Mouse (Mus musculus) C2C12 (cell line): ENCODE data around the gene Srbd1. TPM values are rescaled to one million over a fixed set of nuclear protein-coding genes. Genes with fewer than 3 reads are reported as not detected.

ENCODE experiments used
- H3K27me3 ChIP-seq: one replicate; pipeline ENCODE4 v1.6.1; 2011; ENCODE audit not compliant: control insufficient read depth, insufficient read depth, insufficient read length
- H3K36me3 ChIP-seq: one replicate; pipeline ENCODE4 v1.6.1; 2011; ENCODE audit not compliant: control insufficient read depth, insufficient read depth
- H3K4me3 ChIP-seq: one replicate; pipeline ENCODE4 v1.5.1; 2011; ENCODE audit warnings: mild to moderate bottlenecking, control low read depth; ENCODE audit not compliant: poor library complexity, insufficient read depth, severe bottlenecking
- H3K79me2 ChIP-seq: one replicate; pipeline ENCODE4 v1.6.1; 2011; ENCODE audit not compliant: control insufficient read depth, insufficient read depth
- H3K79me3 ChIP-seq: one replicate; pipeline ENCODE4 v1.6.1; 2011; ENCODE audit warnings: low read depth, control low read depth
- H3ac ChIP-seq: one replicate; pipeline ENCODE3; 2011; ENCODE audit warnings: low read depth; ENCODE audit not compliant: control insufficient read depth, insufficient read length
- CEBPB ChIP-seq: IDR thresholded peaks from one replicate; pipeline ENCODE4 v1.6.1; 2011; ENCODE audit warnings: low read depth, mild to moderate bottlenecking, control low read depth, moderate library complexity
- CTCF ChIP-seq: IDR thresholded peaks from one replicate; pipeline ENCODE4 v1.5.1; 2011; ENCODE audit not compliant: control insufficient read depth, insufficient read depth, insufficient read length
- FOSL1 ChIP-seq: IDR thresholded peaks from one replicate; pipeline ENCODE4 v1.8.0; 2011; ENCODE audit warnings: mild to moderate bottlenecking, low read length; ENCODE audit not compliant: poor library complexity, insufficient read depth, severe bottlenecking
- MAX ChIP-seq: IDR thresholded peaks from one replicate; pipeline ENCODE4 v1.6.1; 2011; ENCODE audit warnings: mild to moderate bottlenecking, control low read depth
- MYOD1 ChIP-seq: IDR thresholded peaks from one replicate; pipeline ENCODE4 v1.6.1; 2011; ENCODE audit warnings: low read depth; ENCODE audit not compliant: control insufficient read depth, insufficient read length
- MYOG ChIP-seq: IDR thresholded peaks from one replicate; pipeline ENCODE4 v1.6.1; 2011; ENCODE audit not compliant: control insufficient read depth, insufficient read length; ENCODE audit errors: extremely low read depth
- USF1 ChIP-seq: IDR thresholded peaks from one replicate; pipeline ENCODE4 v1.6.1; 2011; ENCODE audit warnings: low read depth, mild to moderate bottlenecking, control low read depth, moderate library complexity
- polyA plus RNA-seq: library from polyadenylated mRNA; unstranded; fragments of >200 nt; fragmentation: generic; extraction: Trizol; gene quantifications from one replicate; pipeline ENCODE4 v1.2.1, GENCODE M21; 2012; ENCODE audit warnings: missing spikeins

The Srbd1 gene
- polyA plus RNA-seq, 1 experiment, result 7.6 TPM

DNA sequence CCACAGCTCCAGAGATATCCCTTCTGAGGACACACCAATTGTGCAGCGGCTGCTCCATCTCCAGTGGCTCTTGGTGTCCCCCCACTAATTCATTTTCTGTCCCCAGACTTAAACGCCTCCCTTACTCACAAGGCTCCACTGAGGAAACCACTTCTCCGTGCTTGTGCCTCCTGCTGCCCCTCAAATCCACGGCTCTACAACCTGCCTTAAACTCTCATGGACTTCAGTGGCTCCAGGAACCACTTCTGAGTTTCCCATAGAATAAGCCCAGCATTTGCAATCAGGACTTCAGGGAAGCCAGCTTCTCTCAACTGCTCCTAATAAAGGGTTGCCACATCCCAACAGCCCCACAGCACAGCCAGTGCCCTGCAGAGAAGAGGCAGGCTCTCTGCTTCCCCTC, 200.2 kb downstream of the Srbd1 start:
- no peaks in the 10 kb centered on the region for H3K27me3 ChIP-seq
- no peak overlapping the region for H3K4me3 ChIP-seq
- no peaks in the 10 kb centered on the region for H3K36me3 ChIP-seq
- H3K79me3 ChIP-seq, result no peaks in the 10 kb centered on the region
- no peak for TF ChIP-seq USF1
- no peak for TF ChIP-seq CEBPB
- no peak for TF ChIP-seq MAX
- TF ChIP-seq CTCF, result no peak
- no peak for TF ChIP-seq MYOD1
- no peak for TF ChIP-seq MYOG
- TF ChIP-seq FOSL1, result no peak
- no peaks in the 10 kb centered on the region for H3K79me2 ChIP-seq
- no peak overlapping the region for H3ac ChIP-seq

DNA sequence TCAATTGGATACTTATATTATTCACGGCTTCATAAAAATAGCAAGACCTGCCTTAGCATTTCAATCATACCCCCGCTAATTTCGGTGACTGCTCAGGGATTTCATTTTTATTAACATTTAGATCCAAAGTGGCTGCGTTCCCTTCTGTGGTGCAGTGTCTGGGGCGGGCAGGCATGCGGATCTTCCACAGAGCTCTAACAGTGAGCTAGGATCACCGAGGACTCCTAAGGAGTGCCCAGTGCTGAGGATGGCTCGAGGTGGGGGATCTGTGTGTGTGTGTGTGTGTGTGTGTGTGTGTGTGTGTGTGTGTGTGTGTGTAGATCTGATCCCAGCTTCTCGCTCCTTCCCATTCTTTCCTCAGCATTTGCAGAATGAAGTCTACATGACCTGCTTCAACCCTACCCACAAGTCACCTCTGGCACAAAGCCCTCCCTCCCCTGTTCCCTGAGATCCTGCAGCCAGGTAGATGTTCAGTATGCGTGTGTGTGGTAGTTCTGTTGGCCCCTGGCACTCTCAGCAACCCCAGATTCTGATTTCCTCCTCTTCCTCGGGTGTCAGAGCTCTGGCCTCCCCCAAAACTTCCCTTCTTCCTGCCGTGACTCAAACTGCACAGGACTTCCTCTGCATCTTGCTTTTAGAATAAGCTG, 200.9 kb downstream of the Srbd1 start:
- H3K27me3 ChIP-seq, result no peaks in the 10 kb centered on the region
- H3K79me3 ChIP-seq, result no peaks in the 10 kb centered on the region
- H3K4me3 ChIP-seq, result no peak overlapping the region
- H3K36me3 ChIP-seq, result no peaks in the 10 kb centered on the region
- TF ChIP-seq USF1, result no peak
- no peak for TF ChIP-seq FOSL1
- no peak for TF ChIP-seq CEBPB
- H3ac ChIP-seq, result no peak overlapping the region
- no peaks in the 10 kb centered on the region for H3K79me2 ChIP-seq

DNA sequence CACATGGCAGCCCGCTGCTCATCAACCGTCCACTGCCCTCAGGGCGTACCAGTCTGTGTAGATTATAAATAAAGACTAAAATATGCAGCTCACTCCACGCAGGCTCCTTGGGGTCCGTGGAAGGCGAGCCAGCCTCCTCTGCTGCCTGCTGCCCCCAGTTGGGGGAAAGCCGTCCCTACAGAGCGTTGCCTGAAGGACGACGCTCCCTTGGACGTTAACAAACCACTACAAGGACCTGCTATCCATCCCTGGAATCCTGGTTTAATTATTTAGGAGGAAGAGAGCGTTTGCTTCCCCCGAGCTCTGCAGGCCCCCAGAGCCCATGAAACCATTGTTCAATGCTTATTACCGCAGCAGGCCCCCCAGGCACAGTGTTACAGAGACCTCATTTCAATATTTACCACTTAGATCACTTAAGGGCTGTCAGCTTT, 201.4 kb downstream of the Srbd1 start:
- no peaks in the 10 kb centered on the region for H3K36me3 ChIP-seq
- TF ChIP-seq MYOD1 (no peak), CEBPB (no peak), MYOG (no peak)
- no peak overlapping the region for H3K4me3 ChIP-seq
- no peaks in the 10 kb centered on the region for H3K27me3 ChIP-seq
- no peak overlapping the region for H3ac ChIP-seq
- H3K79me2 ChIP-seq, result no peaks in the 10 kb centered on the region
- no peaks in the 10 kb centered on the region for H3K79me3 ChIP-seq

DNA sequence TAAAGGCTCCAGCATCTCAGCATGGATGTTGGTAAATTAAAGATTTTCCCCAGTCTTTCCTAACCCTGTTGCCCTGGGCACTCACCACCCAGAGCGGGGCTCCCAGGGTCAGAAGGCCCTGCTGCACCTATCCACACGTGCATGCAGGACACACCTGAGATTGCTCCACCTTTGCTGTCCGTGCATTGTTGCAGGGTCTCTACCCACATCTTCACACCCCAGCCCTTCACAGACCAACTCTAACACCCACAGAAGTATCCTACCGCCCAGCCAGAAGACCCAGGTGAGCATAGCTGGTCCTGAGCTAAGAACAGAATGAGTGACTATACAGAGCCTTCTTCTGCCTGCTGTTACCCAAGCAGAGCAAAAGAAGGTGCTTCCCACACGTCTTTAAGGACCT, 201.9 kb downstream of the Srbd1 start:
- H3K4me3 ChIP-seq, result no peak overlapping the region
- no peaks in the 10 kb centered on the region for H3K36me3 ChIP-seq
- no peak overlapping the region for H3ac ChIP-seq
- H3K79me3 ChIP-seq, result no peaks in the 10 kb centered on the region
- no peaks in the 10 kb centered on the region for H3K27me3 ChIP-seq
- no peaks in the 10 kb centered on the region for H3K79me2 ChIP-seq
- TF ChIP-seq USF1 (no peak), FOSL1 (no peak), CTCF (no peak), CEBPB (no peak), MYOG (no peak), MAX (no peak), MYOD1 (no peak)

DNA sequence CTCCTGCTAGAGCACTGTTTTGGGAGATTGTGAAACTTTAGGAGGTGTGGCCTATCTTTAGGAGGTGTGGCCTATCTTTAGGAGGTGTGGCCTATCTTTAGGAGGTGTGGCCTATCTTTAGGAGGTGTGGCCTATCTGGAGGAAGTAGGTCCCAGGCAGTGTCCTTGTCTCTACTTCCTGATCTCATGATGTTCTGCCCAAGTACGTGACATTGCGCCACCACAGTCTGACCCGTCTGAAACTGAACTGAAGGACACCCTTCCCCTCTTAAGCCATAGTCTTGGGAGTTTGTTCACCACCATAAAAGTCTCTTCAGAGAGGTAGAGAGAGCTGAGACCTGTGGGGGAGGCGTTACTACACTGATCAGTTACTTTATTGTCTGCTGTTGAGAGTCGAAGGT, 202.9 kb downstream of the Srbd1 start:
- TF ChIP-seq MYOG, result no peak
- TF ChIP-seq MYOD1, result no peak
- no peak for TF ChIP-seq CTCF
- TF ChIP-seq USF1, result no peak
- TF ChIP-seq FOSL1, result no peak
- no peak for TF ChIP-seq CEBPB
- no peak for TF ChIP-seq MAX
- no peaks in the 10 kb centered on the region for H3K79me3 ChIP-seq
- no peak overlapping the region for H3ac ChIP-seq
- H3K36me3 ChIP-seq, result no peaks in the 10 kb centered on the region
- no peaks in the 10 kb centered on the region for H3K79me2 ChIP-seq
- no peak overlapping the region for H3K4me3 ChIP-seq
- H3K27me3 ChIP-seq, result no peaks in the 10 kb centered on the region

DNA sequence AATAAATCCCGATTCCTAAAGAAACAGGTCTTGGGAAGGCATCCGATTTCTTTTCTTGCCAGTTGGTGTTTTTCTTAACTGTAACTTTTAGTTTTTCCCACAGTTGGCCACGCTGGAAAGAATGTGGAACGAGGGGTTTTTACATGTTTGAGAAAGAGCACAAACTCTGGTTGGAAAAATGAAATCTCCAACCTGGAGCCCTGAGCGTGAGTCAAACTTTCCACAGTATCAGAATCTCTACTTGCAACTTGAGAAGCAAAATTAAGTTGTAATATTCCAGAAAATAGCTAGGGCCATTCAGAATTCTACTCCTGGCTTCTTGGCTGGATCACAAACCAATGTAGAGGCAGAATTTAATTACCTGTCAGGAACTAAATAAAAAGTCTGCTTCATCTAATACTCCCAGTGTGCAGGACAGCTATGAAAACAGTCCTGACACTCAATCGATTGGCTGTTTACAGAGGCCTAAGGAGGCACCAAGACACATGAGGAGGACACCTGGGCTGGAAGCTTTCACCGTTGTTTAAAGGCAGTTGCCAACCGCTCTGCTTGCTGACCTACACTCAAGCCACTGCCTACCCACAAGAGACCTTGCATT, 203.7 kb downstream of the Srbd1 start:
- H3ac ChIP-seq, result no peak overlapping the region
- no peaks in the 10 kb centered on the region for H3K79me2 ChIP-seq
- H3K36me3 ChIP-seq, result no peaks in the 10 kb centered on the region
- H3K4me3 ChIP-seq, result no peak overlapping the region
- no peaks in the 10 kb centered on the region for H3K79me3 ChIP-seq
- H3K27me3 ChIP-seq, result no peaks in the 10 kb centered on the region
- no peak for TF ChIP-seq MAX
- TF ChIP-seq CEBPB, result no peak
- TF ChIP-seq FOSL1, result no peak
- no peak for TF ChIP-seq MYOG
